Mouse (Mus musculus): ENCODE data around the gene Camta1.
A peak's percentile ranks its signal among the peaks of the same experiment; 100 is the strongest.

Camta1 gene

GRCm38 (mm10) chr4:151576291-151577108 is 285.2 kb downstream of the Camta1 start:
- no peak for DNase-seq

GRCm38 (mm10) chr4:151572716-151573115 is 289.0 kb downstream of the Camta1 start:
- no peak for DNase-seq

- DNase-seq, result no peak
Measured at GRCm38 (mm10) chr4:151569586-151569985, 292.1 kb downstream of the Camta1 start.

- no peak for DNase-seq
Measured at GRCm38 (mm10) chr4:151568887-151569286, 292.8 kb downstream of the Camta1 start.

GRCm38 (mm10) chr4:151567105-151567504 is 294.6 kb downstream of the Camta1 start:
- DNase-seq, result no peak

- peak; percentile 16 for DNase-seq
Measured at GRCm38 (mm10) chr4:151555505-151555904, 306.2 kb downstream of the Camta1 start.

GRCm38 (mm10) chr4:151549523-151549922 is 312.2 kb downstream of the Camta1 start:
- DNase-seq, result no peak

- DNase-seq, result no peak
Measured at GRCm38 (mm10) chr4:151545452-151545851, 316.2 kb downstream of the Camta1 start.

- no peak for DNase-seq
Measured at GRCm38 (mm10) chr4:151544191-151544590, 317.5 kb downstream of the Camta1 start.

GRCm38 (mm10) chr4:151540546-151540945 is 321.1 kb downstream of the Camta1 start:
- DNase-seq, result no peak

GRCm38 (mm10) chr4:151539881-151540280 is 321.8 kb downstream of the Camta1 start:
- DNase-seq, result no peak

- no peak for DNase-seq
Measured at GRCm38 (mm10) chr4:151539167-151539525, 322.5 kb downstream of the Camta1 start.

GRCm38 (mm10) chr4:151538446-151539166 is 323.1 kb downstream of the Camta1 start:
- no peak for DNase-seq

GRCm38 (mm10) chr4:151535916-151536450 is 325.7 kb downstream of the Camta1 start:
- no peak for DNase-seq

- DNase-seq, result no peak
Measured at GRCm38 (mm10) chr4:151533451-151533850, 328.2 kb downstream of the Camta1 start.

GRCm38 (mm10) chr4:151528436-151528835 is 333.2 kb downstream of the Camta1 start:
- no peak for DNase-seq

GRCm38 (mm10) chr4:151527763-151528162 is 333.9 kb downstream of the Camta1 start:
- no peak for DNase-seq

- no peak for DNase-seq
Measured at GRCm38 (mm10) chr4:151520103-151520502, 341.6 kb downstream of the Camta1 start.

GRCm38 (mm10) chr4:151519011-151519410 is 342.7 kb downstream of the Camta1 start:
- DNase-seq, result no peak

GRCm38 (mm10) chr4:151516998-151517799 is 344.5 kb downstream of the Camta1 start:
- DNase-seq, result peak; percentile 6

GRCm38 (mm10) chr4:151515316-151515715 is 346.4 kb downstream of the Camta1 start:
- no peak for DNase-seq

- no peak for DNase-seq
Measured at GRCm38 (mm10) chr4:151511092-151511491, 350.6 kb downstream of the Camta1 start.

GRCm38 (mm10) chr4:151510417-151510816 is 351.3 kb downstream of the Camta1 start:
- DNase-seq, result no peak

Data from lung, postnatal 14 days (tissue).